Mouse (Mus musculus): ENCODE results near the gene Palm3. TPM values are rescaled to one million over a fixed set of nuclear protein-coding genes. Genes with fewer than 3 reads are reported as not detected.
"Not testable (repeated sequence)": the region's sequence is repeated elsewhere in the genome, so short reads cannot be mapped to it uniquely, and the experiment has no call there.

Palm3 gene
- polyA plus RNA-seq, 1 experiment, result 0.21 TPM

DNA sequence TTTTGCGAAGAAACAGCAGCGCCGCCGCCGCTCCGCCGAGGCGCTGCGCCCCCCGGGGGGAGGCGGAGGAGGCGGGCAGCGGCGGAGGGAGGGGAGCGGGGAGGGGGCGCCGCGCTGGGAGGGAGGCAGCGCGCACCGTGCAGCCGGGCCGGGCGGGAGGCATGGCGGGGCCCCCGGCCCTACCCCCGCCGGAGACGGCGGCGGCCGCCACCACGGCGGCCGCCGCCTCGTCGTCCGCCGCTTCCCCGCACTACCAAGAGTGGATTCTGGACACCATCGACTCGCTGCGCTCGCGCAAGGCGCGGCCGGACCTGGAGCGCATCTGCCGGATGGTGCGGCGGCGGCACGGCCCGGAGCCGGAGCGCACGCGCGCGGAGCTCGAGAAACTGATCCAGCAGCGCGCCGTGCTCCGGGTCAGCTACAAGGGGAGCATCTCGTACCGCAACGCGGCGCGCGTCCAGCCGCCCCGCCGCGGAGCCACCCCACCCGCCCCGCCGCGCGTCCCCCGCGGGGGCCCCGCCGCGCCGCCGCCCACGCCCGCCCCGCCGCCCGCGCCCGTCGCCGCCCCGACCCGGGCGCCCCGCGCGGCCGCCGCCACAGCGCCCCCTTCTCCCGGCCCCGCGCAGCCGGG lies 23.6 kb upstream of the Palm3 start, which contains the start of gene Samd1:
Gene Samd1, plus strand, starts transcription at position 162 of the 631 bp plus-strand sequence.
- peak; percentile 49 for DNase-seq (ENCODE audit: low spot score)

DNA sequence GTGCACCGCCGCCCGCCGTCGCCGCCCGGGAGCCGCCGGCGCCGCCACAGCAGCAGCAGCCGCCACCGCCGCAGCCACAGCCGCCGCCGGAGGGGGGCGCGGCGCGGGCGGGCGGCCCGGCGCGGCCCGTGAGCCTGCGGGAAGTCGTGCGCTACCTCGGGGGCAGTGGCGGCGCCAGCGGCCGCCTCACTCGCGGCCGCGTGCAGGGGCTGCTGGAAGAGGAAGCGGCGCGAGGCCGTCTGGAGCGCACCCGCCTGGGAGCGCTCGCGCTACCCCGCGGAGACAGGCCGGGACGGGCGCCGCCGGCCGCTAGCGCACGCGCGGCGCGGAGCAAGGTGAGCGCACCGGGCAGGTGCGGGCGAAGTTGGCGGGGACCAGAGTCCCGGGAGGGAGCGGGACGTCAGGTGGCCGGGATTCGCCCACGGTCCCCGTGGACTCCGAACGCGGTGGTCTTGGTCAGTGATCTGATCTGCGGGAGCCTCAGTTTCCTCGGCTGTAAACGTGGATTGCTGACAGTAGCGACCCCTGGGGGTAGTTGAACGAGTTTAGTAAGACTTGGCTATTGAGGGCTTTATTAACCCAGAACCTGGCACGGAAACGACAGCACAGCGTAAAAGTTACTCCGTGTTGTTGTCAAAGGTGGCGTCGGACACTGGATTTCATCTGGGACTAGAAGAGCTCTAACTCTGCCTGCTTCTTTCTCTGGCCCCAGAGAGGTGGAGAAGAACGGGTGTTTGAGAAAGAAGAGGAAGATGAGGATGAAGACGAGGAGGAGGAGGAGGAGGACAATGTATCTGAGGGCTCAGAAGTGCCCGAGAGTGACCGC lies 22.8 kb upstream of the Palm3 start:
- peak; percentile 60 for DNase-seq (ENCODE audit: low spot score)

- DNase-seq (ENCODE audit: low spot score), result no peak
These were observed 22.1 kb upstream of the Palm3 start for GRCm38 (mm10) chr8:83999057-83999705.

DNA sequence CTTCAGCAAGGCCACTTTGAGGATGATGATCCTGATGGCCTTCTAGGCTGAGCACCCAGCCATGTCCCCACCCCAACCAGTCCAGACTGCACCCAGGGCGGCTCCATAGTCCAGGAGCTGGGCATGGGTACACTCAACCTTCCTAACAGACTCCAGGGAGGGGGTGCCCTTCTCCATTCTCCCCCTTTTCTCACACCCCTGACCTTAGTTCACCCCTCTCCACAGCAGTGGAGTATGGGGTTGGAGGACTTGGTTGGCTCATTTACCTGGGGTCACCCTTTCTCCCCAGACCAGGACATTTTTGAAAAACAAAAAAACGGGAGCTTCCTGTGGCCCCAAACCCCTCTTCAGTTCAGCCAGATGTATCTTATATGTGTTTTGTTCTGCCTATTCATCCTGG lies 21.4 kb upstream of the Palm3 start:
- DNase-seq (ENCODE audit: low spot score), result no peak

DNA sequence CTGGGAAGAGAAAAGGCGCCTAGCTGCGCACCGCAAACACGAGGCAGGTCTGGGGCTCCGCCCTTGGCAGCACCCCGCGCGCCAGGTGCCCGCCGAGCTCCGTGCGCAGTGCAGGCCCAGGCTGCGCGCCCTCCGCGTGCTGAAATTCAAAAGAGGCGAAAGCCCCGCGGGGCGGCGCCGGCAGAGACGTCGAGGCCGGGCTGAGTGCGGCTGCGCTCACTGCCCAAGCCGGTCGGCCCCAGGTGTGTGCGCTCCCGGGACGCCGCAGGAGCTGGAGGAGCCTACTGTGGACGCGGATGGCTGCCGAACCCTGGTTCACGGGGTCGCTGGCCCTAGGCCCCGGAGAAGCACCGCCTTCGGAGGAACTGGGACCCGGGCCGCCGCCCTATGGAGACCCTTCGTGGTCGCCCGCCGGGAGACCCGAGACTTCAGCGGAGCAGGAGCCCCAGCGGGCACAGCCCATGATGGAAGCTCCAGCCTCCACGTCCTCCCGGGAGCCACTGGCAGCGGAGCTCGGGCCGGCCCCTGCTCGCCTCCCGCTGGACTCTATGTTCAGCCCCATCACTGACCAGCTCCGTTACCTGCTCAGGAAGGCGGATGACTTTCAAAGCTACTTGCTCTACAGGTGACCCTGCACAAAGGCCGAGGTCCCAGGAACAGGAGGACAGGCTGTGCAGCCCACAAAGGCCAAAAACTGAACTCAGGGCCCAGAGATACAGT lies 19.8 kb upstream of the Palm3 start, which contains the start of gene 1700067K01Rik:
Gene 1700067K01Rik, plus strand, starts transcription at position 222 of the 720 bp plus-strand sequence.
- DNase-seq (ENCODE audit: low spot score), result no peak

DNA sequence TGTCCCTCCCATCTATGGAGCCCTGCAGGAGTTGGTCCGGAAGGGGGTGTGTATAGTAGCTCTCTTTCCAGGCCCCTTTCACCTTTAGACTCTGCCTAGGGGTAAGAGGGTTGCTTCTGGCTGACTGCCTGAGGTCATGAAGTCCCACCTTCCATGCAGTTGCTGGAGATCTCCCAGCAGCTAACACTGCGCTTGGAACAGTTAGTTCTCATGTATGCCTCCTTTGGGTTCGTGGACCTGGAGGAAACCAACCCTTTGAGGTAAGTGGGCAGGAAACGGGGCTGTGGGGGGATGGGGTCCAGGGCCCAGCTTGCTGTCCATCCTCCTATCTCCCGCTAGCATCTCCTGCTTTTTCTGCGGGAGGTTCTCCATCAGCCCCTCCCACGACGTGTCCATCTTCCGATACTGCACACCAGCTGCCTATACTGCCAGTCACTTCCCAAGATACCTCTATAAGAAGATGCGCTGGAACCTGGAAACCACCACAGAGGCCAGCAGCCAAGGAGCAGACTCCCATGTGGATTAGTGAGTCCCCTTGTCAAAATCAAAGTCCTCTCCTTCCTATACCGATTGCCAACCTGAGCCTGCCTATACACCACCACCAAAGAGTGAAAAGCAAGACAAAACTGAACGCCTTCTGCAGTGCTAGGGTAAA lies 18.2 kb upstream of the Palm3 start:
- DNase-seq (ENCODE audit: low spot score), result no peak

DNA sequence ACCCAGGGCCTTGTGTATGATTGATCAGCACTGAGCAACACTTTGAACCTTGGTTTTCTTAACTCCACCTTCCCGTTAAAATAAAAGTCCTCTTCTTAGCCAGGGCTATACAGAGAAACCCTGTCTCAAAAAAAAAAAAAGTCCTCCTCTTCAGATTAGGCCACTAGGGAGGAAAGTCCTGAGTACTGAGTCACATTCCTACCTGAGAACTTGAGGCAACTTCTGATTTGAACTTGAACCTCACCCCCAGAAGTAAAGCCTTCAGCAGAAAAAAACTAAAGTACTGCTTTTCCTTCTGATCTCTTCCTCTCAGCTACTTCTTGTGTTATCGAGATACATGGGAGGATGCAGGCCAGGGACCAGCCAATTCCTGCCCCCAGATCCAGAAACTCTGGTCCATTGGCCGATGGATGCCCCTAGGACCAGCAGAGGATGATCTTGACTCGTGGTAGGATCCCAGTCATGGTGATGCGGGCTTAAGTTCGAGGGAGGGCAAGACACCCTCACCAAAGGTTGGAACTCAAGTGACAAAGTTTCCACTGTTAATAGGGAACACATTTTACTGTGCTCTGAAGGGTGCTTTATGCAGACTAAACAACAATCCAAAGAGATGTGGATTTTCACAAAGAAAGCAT lies 17.5 kb upstream of the Palm3 start:
- no peak for DNase-seq (ENCODE audit: low spot score)

- DNase-seq (ENCODE audit: low spot score), result peak; percentile 87
These were observed 16.6 kb upstream of the Palm3 start for GRCm38 (mm10) chr8:84004533-84005201.

- DNase-seq (ENCODE audit: low spot score), result not testable (repeated sequence)
These were observed 15.8 kb upstream of the Palm3 start for GRCm38 (mm10) chr8:84005502-84005901.

- no peak for DNase-seq (ENCODE audit: low spot score)
These were observed 12.9 kb upstream of the Palm3 start for GRCm38 (mm10) chr8:84008362-84008761.

- DNase-seq (ENCODE audit: low spot score), result peak; percentile 72
These were observed 11.4 kb upstream of the Palm3 start for GRCm38 (mm10) chr8:84009876-84010275.

- peak; percentile 70 for DNase-seq (ENCODE audit: low spot score)
These were observed 10.4 kb upstream of the Palm3 start for GRCm38 (mm10) chr8:84010625-84011611.

DNA sequence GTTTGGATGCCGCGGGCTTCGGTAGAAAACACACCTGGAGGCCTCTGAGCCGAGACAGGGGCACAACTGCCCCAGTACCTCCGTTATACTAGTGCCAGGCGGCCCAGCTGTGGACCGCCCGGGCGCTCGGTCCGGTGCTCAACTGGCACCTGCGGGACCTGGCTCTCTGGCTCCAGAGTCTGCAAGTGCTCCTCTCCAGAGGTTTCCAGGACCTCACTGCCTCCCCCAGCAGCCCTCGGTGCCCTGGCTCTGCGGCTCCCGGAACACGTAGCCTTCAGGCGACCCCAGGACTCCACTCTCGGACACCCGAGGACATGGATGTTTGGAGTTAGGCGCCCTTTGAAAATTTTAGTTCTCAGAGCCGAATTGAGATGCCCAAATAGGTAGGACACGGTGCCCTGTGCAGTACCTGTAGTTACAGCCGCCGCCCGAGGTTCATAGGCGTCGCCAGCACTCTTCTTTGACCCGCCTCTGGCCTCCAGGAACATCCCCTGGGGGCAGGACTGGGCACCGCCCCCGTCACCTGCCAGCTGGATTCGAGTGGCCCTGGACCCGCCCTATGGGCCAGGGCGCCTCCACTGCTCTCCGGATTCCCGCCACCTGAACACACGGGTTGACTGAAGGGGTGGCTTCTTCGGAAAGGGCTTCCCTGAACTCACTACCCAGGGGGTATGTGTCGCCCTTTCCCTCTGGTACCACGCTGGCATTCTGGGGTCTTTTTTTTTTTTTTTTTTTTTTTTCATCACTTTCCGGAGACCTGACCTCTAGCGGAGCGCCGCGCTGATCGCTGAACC lies 9.4 kb upstream of the Palm3 start, which contains the start of gene 2210011C24Rik:
Gene 2210011C24Rik, minus strand, starts transcription at position 467 of the 794 bp plus-strand sequence.
- DNase-seq (ENCODE audit: low spot score), result no peak

DNA sequence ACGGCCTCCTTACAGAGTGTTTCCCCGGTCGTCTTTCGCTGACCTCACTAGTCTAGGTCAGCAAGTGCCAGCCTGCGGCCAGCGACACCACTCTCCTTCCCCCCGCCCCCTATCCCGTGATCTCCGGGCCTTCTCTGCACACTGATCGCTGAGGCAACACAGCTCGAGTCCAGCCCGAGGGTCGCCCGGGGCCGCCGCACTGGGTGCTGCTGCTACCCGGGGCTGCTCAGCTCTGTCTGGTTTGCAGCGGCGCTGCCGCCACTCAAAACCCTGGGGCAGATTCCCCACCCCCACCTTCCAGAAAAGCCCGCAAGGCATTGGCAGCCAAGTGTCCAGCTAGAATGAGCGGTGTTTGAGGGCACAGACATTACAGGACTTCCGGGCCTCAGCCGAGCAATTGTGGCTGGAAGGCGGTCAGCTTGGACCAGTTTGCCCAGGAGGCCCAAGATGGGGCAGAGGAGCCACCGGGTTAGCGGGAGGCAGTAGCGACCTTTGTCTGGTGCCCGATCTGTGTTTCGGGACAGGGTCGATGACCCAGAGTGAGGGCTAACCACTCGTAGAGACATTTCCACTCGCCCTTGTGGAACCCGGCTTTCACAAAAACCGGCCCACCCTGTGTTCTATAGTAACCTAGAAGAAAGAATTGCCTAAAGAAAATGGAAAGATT lies 8.6 kb upstream of the Palm3 start:
- no peak for DNase-seq (ENCODE audit: low spot score)

GRCm38 (mm10) chr8:84015833-84016232 lies 5.4 kb upstream of the Palm3 start:
- DNase-seq (ENCODE audit: low spot score), result no peak

- DNase-seq (ENCODE audit: low spot score), result no peak
These were observed 1.5 kb upstream of the Palm3 start for GRCm38 (mm10) chr8:84019738-84020137.

GRCm38 (mm10) chr8:84021569-84021968 lies 298 bp downstream of the Palm3 start:
- DNase-seq (ENCODE audit: low spot score), result no peak

GRCm38 (mm10) chr8:84023085-84023484 lies 1.8 kb downstream of the Palm3 start:
- DNase-seq (ENCODE audit: low spot score), result no peak
